Mouse (Mus musculus) thymus, adult 2 months (tissue): ENCODE measurements around the gene Itga6.

Source experiments
- CTCF ChIP-seq: fragments of 200-500 bp; IDR thresholded peaks from 2 replicates; pipeline ENCODE4 v1.5.1; 2012; ENCODE audit warnings: mild to moderate bottlenecking, control low read depth, low read length, moderate library complexity, borderline replicate concordance; ENCODE audit not compliant: control insufficient read depth, poor library complexity, insufficient read depth; ENCODE audit errors: extremely low read depth
- POLR2A ChIP-seq: fragments of 200-500 bp; IDR thresholded peaks from 2 replicates; pipeline ENCODE4 v1.6.1; 2012; ENCODE audit warnings: mild to moderate bottlenecking, low read length, control low read depth, moderate library complexity; ENCODE audit not compliant: control insufficient read depth, poor library complexity, insufficient read depth; ENCODE audit errors: extremely low read depth

GRCm38 (mm10) chr2:71751336-71751735 is 5.9 kb downstream of the Itga6 start:
- no peak for TF ChIP-seq POLR2A
- no peak for TF ChIP-seq CTCF
